Mouse (Mus musculus): ENCODE data around the gene Adprhl1. TPM values are rescaled to one million over a fixed set of nuclear protein-coding genes. Genes with fewer than 3 reads are reported as not detected.
A peak's percentile ranks its signal among the peaks of the same experiment; 100 is the strongest.

Gene Adprhl1
- polyA plus RNA-seq, 1 experiment from 2014 or later: not detected

DNA sequence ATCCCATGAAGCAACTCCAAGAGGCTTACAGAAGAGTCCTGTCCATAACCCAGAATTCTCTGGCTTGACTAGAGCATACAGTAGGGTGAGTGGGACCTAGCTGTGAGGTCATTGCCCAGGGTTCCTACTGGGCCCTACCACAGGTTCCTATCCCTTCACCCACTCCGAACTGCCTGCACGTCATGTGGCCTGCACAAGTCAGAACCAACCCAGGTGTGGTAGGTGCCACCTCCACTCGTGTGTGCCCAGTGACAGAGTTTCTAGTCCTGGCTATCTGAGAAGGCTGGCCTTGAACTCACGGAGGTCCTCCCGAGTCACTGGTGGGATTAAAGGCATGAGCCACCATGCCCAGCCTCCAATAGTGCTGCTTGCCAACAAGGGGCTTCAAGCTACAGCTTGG lies 75.8 kb downstream of the Adprhl1 start:
- WGBS: 93% methylated on average over 5 of the region's 5 CpGs
- Histone ChIP-seq H3K4me1 (replicated peaks; ENCODE audit: control insufficient read depth, insufficient read depth, low read length) (no peaks in the 10 kb centered on the region), H3K9ac (no peak overlapping the region), H3K27ac (no peak overlapping the region), H3K36me3 (replicated peaks; ENCODE audit: control insufficient read depth, insufficient read depth) (peaks cover 54% of the 10 kb centered on the region), H3K4me3 (replicated peaks; ENCODE audit: low read length) (no peak overlapping the region), H3K4me2 (replicated peaks) (no peak overlapping the region), H3K9me3 (ENCODE audit: control insufficient read depth, low read length) (no peaks in the 10 kb centered on the region), H3K27me3 (ENCODE audit: control insufficient read depth, insufficient read depth, low read length) (no peaks in the 10 kb centered on the region)
- DNase-seq (ENCODE audit: low spot score) (no peak), ATAC-seq (ENCODE audit: low FRiP score) (no peak)

- Histone ChIP-seq H3K36me3 (replicated peaks; ENCODE audit: control insufficient read depth, insufficient read depth) (peaks cover 62% of the 10 kb centered on the region), H3K9ac (no peak overlapping the region), H3K4me3 (replicated peaks; ENCODE audit: low read length) (no peak overlapping the region), H3K27me3 (ENCODE audit: control insufficient read depth, insufficient read depth, low read length) (no peaks in the 10 kb centered on the region), H3K27ac (no peak overlapping the region), H3K4me2 (replicated peaks) (no peak overlapping the region), H3K9me3 (ENCODE audit: control insufficient read depth, low read length) (no peaks in the 10 kb centered on the region), H3K4me1 (replicated peaks; ENCODE audit: control insufficient read depth, insufficient read depth, low read length) (no peaks in the 10 kb centered on the region)
- no peak for DNase-seq (ENCODE audit: low spot score)
- 95% methylated on average over 7 of the region's 7 CpGs for whole genome bisulfite sequencing
- no peak for ATAC-seq (ENCODE audit: low FRiP score)
Observed at GRCm38 (mm10) chr8:13177173-13177852, 76.6 kb downstream of the Adprhl1 start.

GRCm38 (mm10) chr8:13175650-13176049 lies 78.3 kb downstream of the Adprhl1 start:
- Histone ChIP-seq H3K27ac (no peak overlapping the region), H3K4me2 (replicated peaks) (no peak overlapping the region), H3K9me3 (ENCODE audit: control insufficient read depth, low read length) (no peaks in the 10 kb centered on the region), H3K4me3 (replicated peaks; ENCODE audit: low read length) (no peak overlapping the region), H3K4me1 (replicated peaks; ENCODE audit: control insufficient read depth, insufficient read depth, low read length) (no peaks in the 10 kb centered on the region), H3K36me3 (replicated peaks; ENCODE audit: control insufficient read depth, insufficient read depth) (peaks cover 79% of the 10 kb centered on the region), H3K27me3 (ENCODE audit: control insufficient read depth, insufficient read depth, low read length) (no peaks in the 10 kb centered on the region), H3K9ac (no peak overlapping the region)
- 83% methylated on average over 1 of the region's 1 CpGs for WGBS
- ATAC-seq (ENCODE audit: low FRiP score): no peak
- DNase-seq (ENCODE audit: low spot score): no peak

DNA sequence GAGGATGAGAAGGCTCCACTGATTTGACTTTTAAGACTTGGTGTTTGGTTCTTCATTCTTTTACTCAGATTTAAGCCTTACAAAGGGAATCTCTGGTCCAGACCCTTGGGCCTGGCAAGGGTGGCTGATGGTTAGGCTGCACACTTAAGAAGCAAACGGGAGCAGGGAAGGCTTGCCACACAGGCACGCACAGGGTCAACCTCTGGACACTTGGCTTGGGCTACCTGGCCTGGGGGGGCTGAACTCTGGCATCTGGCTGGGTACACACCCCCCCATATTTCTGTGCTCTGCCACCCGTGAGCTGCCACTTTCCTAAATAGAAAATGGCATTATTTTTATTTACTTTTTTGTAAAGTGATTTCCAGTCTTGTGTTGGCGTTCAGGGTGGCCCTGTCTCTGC lies 79.2 kb downstream of the Adprhl1 start:
- 93% methylated on average over 4 of the region's 4 CpGs for WGBS
- ATAC-seq (ENCODE audit: low FRiP score) (no peak), DNase-seq (ENCODE audit: low spot score) (no peak)
- no peaks in the 10 kb centered on the region for H3K4me1 ChIP-seq (replicated peaks; ENCODE audit: control insufficient read depth, insufficient read depth, low read length)
- no peaks in the 10 kb centered on the region for H3K27me3 ChIP-seq (ENCODE audit: control insufficient read depth, insufficient read depth, low read length)
- no peaks in the 10 kb centered on the region for H3K9me3 ChIP-seq (ENCODE audit: control insufficient read depth, low read length)
- H3K9ac ChIP-seq: no peak overlapping the region
- no peak overlapping the region for H3K4me3 ChIP-seq (replicated peaks; ENCODE audit: low read length)
- H3K4me2 ChIP-seq (replicated peaks): no peak overlapping the region
- peaks cover 86% of the 10 kb centered on the region for H3K36me3 ChIP-seq (replicated peaks; ENCODE audit: control insufficient read depth, insufficient read depth)
- H3K27ac ChIP-seq: no peak overlapping the region

DNA sequence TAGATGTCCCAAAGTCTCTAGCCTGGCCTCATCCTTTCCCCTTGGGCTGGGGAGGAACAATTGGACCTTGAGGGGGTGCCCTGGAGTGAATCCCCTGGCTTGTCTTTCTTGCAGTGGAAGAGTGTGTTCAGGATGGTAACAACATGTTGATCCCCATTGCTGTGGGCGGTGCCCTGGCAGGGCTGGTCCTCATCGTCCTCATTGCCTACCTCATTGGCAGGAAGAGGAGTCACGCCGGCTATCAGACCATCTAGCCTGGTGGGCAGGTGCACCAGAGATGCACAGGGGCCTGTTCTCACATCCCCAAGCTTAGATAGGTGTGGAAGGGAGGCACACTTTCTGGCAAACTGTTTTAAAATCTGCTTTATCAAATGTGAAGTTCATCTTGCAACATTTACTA lies 79.7 kb downstream of the Adprhl1 start:
- H3K9ac ChIP-seq: no peak overlapping the region
- H3K27ac ChIP-seq: no peak overlapping the region
- no peak overlapping the region for H3K4me2 ChIP-seq (replicated peaks)
- H3K36me3 ChIP-seq (replicated peaks; ENCODE audit: control insufficient read depth, insufficient read depth): peaks cover 92% of the 10 kb centered on the region
- no peaks in the 10 kb centered on the region for H3K27me3 ChIP-seq (ENCODE audit: control insufficient read depth, insufficient read depth, low read length)
- H3K9me3 ChIP-seq (ENCODE audit: control insufficient read depth, low read length): no peaks in the 10 kb centered on the region
- DNase-seq (ENCODE audit: low spot score) (no peak), ATAC-seq (ENCODE audit: low FRiP score) (no peak)
- 96% methylated on average over 4 of the region's 4 CpGs for WGBS
- no peaks in the 10 kb centered on the region for H3K4me1 ChIP-seq (replicated peaks; ENCODE audit: control insufficient read depth, insufficient read depth, low read length)
- no peak overlapping the region for H3K4me3 ChIP-seq (replicated peaks; ENCODE audit: low read length)

MicroRNAs encoded within 50 kb of the gene (microRNA counts, 519-probe panel; counts per million panel counts)
- microRNA mmu-miR-1968: not detected

Small RNA genes within 50 kb of the gene (microRNA-seq; reads per million reads assigned to microRNA genes)
- gene Mir1968: 10.2 reads per million, percentile 30 among the genes with 10 or more reads in this experiment

Other genes with a start within 250 kb of the Adprhl1 start
- 0.10 TPM in 1 of 2 replicates, not detected in the other for gene F7, start 228.1 kb downstream of the Adprhl1 start, polyA plus RNA-seq (2014; fragmentation: Nextera tagmentation; extraction: Ambion mirVana)
- 0.08 and 0.26 TPM in 2 replicates for gene F10, start 216.9 kb downstream of the Adprhl1 start, polyA plus RNA-seq (2014; fragmentation: Nextera tagmentation; extraction: Ambion mirVana)
- 0.86 and 0.90 TPM in 2 replicates for gene Proz, start 193.2 kb downstream of the Adprhl1 start, polyA plus RNA-seq (2014; fragmentation: Nextera tagmentation; extraction: Ambion mirVana)
- gene Pcid2, start 148.7 kb downstream of the Adprhl1 start, polyA plus RNA-seq (2014; fragmentation: Nextera tagmentation; extraction: Ambion mirVana): 32.9 and 35.2 TPM in 2 replicates
- gene Cul4a, start 148.5 kb downstream of the Adprhl1 start, polyA plus RNA-seq (2014; fragmentation: Nextera tagmentation; extraction: Ambion mirVana): 74.6 and 75.3 TPM in 2 replicates
- gene Lamp1, start 95.0 kb downstream of the Adprhl1 start, polyA plus RNA-seq (2014; fragmentation: Nextera tagmentation; extraction: Ambion mirVana): 331 and 347 TPM in 2 replicates
- 11.7 and 12.6 TPM in 2 replicates for gene Grtp1, start 53.5 kb downstream of the Adprhl1 start, polyA plus RNA-seq (2014; fragmentation: Nextera tagmentation; extraction: Ambion mirVana)
- 34.1 and 36.5 TPM in 2 replicates for gene Dcun1d2, start 34.0 kb upstream of the Adprhl1 start, polyA plus RNA-seq (2014; fragmentation: Nextera tagmentation; extraction: Ambion mirVana)
- 50.1 and 51.4 TPM in 2 replicates for gene Tmco3, start 34.0 kb upstream of the Adprhl1 start, polyA plus RNA-seq (2014; fragmentation: Nextera tagmentation; extraction: Ambion mirVana)
- 104 and 110 TPM in 2 replicates for gene Tfdp1, start 84.6 kb upstream of the Adprhl1 start, polyA plus RNA-seq (2014; fragmentation: Nextera tagmentation; extraction: Ambion mirVana)
- gene Atp4b, start 142.7 kb upstream of the Adprhl1 start, polyA plus RNA-seq (2014; fragmentation: Nextera tagmentation; extraction: Ambion mirVana): not detected in 2 replicates
- not detected in 2 replicates for gene Grk1, start 150.9 kb upstream of the Adprhl1 start, polyA plus RNA-seq (2014; fragmentation: Nextera tagmentation; extraction: Ambion mirVana)
- 0.75 and 1.5 TPM in 2 replicates for gene Tmem255b, start 181.0 kb upstream of the Adprhl1 start, polyA plus RNA-seq (2014; fragmentation: Nextera tagmentation; extraction: Ambion mirVana)
- 34.7 and 36.2 TPM in 2 replicates for gene Gas6, start 240.3 kb upstream of the Adprhl1 start, polyA plus RNA-seq (2014; fragmentation: Nextera tagmentation; extraction: Ambion mirVana)